Mouse (Mus musculus): Measurements from ENCODE around the gene Amd1. TPM values are rescaled to one million over a fixed set of nuclear protein-coding genes. Genes with fewer than 3 reads are reported as not detected.
"Not testable (repeated sequence)": the region's sequence is repeated elsewhere in the genome, so short reads cannot be mapped to it uniquely, and the experiment has no call there.

Gene Amd1
- polyA plus RNA-seq, 1 experiment from 2014 or later: 33.5 TPM

- no peak overlapping the region for H3K4me2 ChIP-seq (ENCODE audit: low read depth, low read length)
- H3K27ac ChIP-seq (ENCODE audit: low read length): no peak overlapping the region
- H3K9me3 ChIP-seq (replicated peaks; ENCODE audit: control insufficient read depth, low read length): peaks cover 6% of the 10 kb centered on the region
- H3K4me1 ChIP-seq (ENCODE audit: control insufficient read depth, low read depth, low read length): peaks cover 11% of the 10 kb centered on the region
- 63% methylated on average over 4 of the region's 4 CpGs for WGBS (ENCODE audit: insufficient replicate concordance)
- H3K27me3 ChIP-seq (ENCODE audit: control insufficient read depth, insufficient read depth, low read depth, low read length): no peaks in the 10 kb centered on the region
- ATAC-seq (ENCODE audit: low read depth): no peak
- H3K9ac ChIP-seq (ENCODE audit: low read depth, low read length): no peak overlapping the region
- H3K36me3 ChIP-seq (ENCODE audit: control insufficient read depth, insufficient read depth): no peaks in the 10 kb centered on the region
- H3K4me3 ChIP-seq (ENCODE audit: low read depth, low read length): no peak overlapping the region
Measured at GRCm38 (mm10) chr10:40307826-40308583, 6.0 kb upstream of the Amd1 start.

- no peaks in the 10 kb centered on the region for H3K27me3 ChIP-seq (ENCODE audit: control insufficient read depth, insufficient read depth, low read depth, low read length)
- peaks cover 6% of the 10 kb centered on the region for H3K9me3 ChIP-seq (replicated peaks; ENCODE audit: control insufficient read depth, low read length)
- no peak overlapping the region for H3K4me3 ChIP-seq (ENCODE audit: low read depth, low read length)
- ATAC-seq (ENCODE audit: low read depth): no peak
- peaks cover 11% of the 10 kb centered on the region for H3K4me1 ChIP-seq (ENCODE audit: control insufficient read depth, low read depth, low read length)
- H3K9ac ChIP-seq (ENCODE audit: low read depth, low read length): no peak overlapping the region
- no peak overlapping the region for H3K4me2 ChIP-seq (ENCODE audit: low read depth, low read length)
- H3K36me3 ChIP-seq (ENCODE audit: control insufficient read depth, insufficient read depth): no peaks in the 10 kb centered on the region
- no peak overlapping the region for H3K27ac ChIP-seq (ENCODE audit: low read length)
- WGBS (ENCODE audit: insufficient replicate concordance): 81% methylated on average over 1 of the region's 1 CpGs
Measured at GRCm38 (mm10) chr10:40305989-40306388, 4.0 kb upstream of the Amd1 start.

GRCm38 (mm10) chr10:40301181-40302075 is 558 bp downstream of the Amd1 start:
- Histone ChIP-seq H3K9ac (ENCODE audit: low read depth, low read length) (peak overlapping the region; percentile 93), H3K4me3 (ENCODE audit: low read depth, low read length) (peak overlapping the region; percentile 91), H3K4me2 (ENCODE audit: low read depth, low read length) (peak overlapping the region; percentile 99), H3K4me1 (ENCODE audit: control insufficient read depth, low read depth, low read length) (peaks cover 29% of the 10 kb centered on the region), H3K27ac (ENCODE audit: low read length) (peak overlapping the region; percentile 93)
- H3K36me3 ChIP-seq (ENCODE audit: control insufficient read depth, insufficient read depth); H3K9me3 ChIP-seq (replicated peaks; ENCODE audit: control insufficient read depth, low read length); H3K27me3 ChIP-seq (ENCODE audit: control insufficient read depth, insufficient read depth, low read depth, low read length): not testable (repeated sequence)
- peak; percentile 35 for ATAC-seq (ENCODE audit: low read depth)
- WGBS (ENCODE audit: insufficient replicate concordance): under 1% methylated on average over 74 of the region's 91 CpGs

- Histone ChIP-seq H3K4me2 (ENCODE audit: low read depth, low read length) (peak overlapping the region; percentile 99), H3K4me3 (ENCODE audit: low read depth, low read length) (peak overlapping the region; percentile 91), H3K4me1 (ENCODE audit: control insufficient read depth, low read depth, low read length) (peaks cover 32% of the 10 kb centered on the region), H3K27ac (ENCODE audit: low read length) (peak overlapping the region; percentile 93), H3K9ac (ENCODE audit: low read depth, low read length) (peak overlapping the region; percentile 93), H3K27me3 (ENCODE audit: control insufficient read depth, insufficient read depth, low read depth, low read length) (no peaks in the 10 kb centered on the region), H3K9me3 (replicated peaks; ENCODE audit: control insufficient read depth, low read length) (no peaks in the 10 kb centered on the region), H3K36me3 (ENCODE audit: control insufficient read depth, insufficient read depth) (no peaks in the 10 kb centered on the region; the same call in 1 of the 2 replicates)
- peak; percentile 80 for ATAC-seq (ENCODE audit: low read depth)
- under 1% methylated on average over 36 of the region's 36 CpGs for WGBS (ENCODE audit: insufficient replicate concordance)
Measured at GRCm38 (mm10) chr10:40300648-40301171, 1.3 kb downstream of the Amd1 start.

- ATAC-seq (ENCODE audit: low read depth): no peak
- Histone ChIP-seq H3K27me3 (ENCODE audit: control insufficient read depth, insufficient read depth, low read depth, low read length) (no peaks in the 10 kb centered on the region), H3K27ac (ENCODE audit: low read length) (no peak overlapping the region), H3K4me3 (ENCODE audit: low read depth, low read length) (no peak overlapping the region), H3K36me3 (ENCODE audit: control insufficient read depth, insufficient read depth) (peaks cover 33% of the 10 kb centered on the region), H3K9me3 (replicated peaks; ENCODE audit: control insufficient read depth, low read length) (no peaks in the 10 kb centered on the region), H3K4me2 (ENCODE audit: low read depth, low read length) (no peak overlapping the region), H3K9ac (ENCODE audit: low read depth, low read length) (no peak overlapping the region), H3K4me1 (ENCODE audit: control insufficient read depth, low read depth, low read length) (peaks cover 20% of the 10 kb centered on the region)
- 85% methylated on average over 6 of the region's 6 CpGs for WGBS (ENCODE audit: insufficient replicate concordance)
Measured at GRCm38 (mm10) chr10:40292640-40293039, 9.3 kb downstream of the Amd1 start.

- Histone ChIP-seq H3K4me2 (ENCODE audit: low read depth, low read length) (no peak overlapping the region), H3K27me3 (ENCODE audit: control insufficient read depth, insufficient read depth, low read depth, low read length) (no peaks in the 10 kb centered on the region), H3K4me3 (ENCODE audit: low read depth, low read length) (no peak overlapping the region), H3K9me3 (replicated peaks; ENCODE audit: control insufficient read depth, low read length) (no peaks in the 10 kb centered on the region), H3K4me1 (ENCODE audit: control insufficient read depth, low read depth, low read length) (no peaks in the 10 kb centered on the region), H3K36me3 (ENCODE audit: control insufficient read depth, insufficient read depth) (peaks cover 28% of the 10 kb centered on the region), H3K27ac (ENCODE audit: low read length) (no peak overlapping the region), H3K9ac (ENCODE audit: low read depth, low read length) (no peak overlapping the region)
- no peak for ATAC-seq (ENCODE audit: low read depth)
- WGBS (ENCODE audit: insufficient replicate concordance): 42% methylated on average over 1 of the region's 1 CpGs
Measured at GRCm38 (mm10) chr10:40286767-40287166, 15.2 kb downstream of the Amd1 start.

GRCm38 (mm10) chr10:40285571-40285970 is 16.4 kb downstream of the Amd1 start:
- H3K9ac ChIP-seq (ENCODE audit: low read depth, low read length): no peak overlapping the region
- WGBS (ENCODE audit: insufficient replicate concordance): 88% methylated on average over 1 of the region's 1 CpGs
- no peaks in the 10 kb centered on the region for H3K27me3 ChIP-seq (ENCODE audit: control insufficient read depth, insufficient read depth, low read depth, low read length)
- H3K9me3 ChIP-seq (replicated peaks; ENCODE audit: control insufficient read depth, low read length): no peaks in the 10 kb centered on the region
- H3K4me3 ChIP-seq (ENCODE audit: low read depth, low read length): no peak overlapping the region
- H3K36me3 ChIP-seq (ENCODE audit: control insufficient read depth, insufficient read depth): peaks cover 19% of the 10 kb centered on the region
- no peak overlapping the region for H3K4me2 ChIP-seq (ENCODE audit: low read depth, low read length)
- no peak overlapping the region for H3K27ac ChIP-seq (ENCODE audit: low read length)
- no peaks in the 10 kb centered on the region for H3K4me1 ChIP-seq (ENCODE audit: control insufficient read depth, low read depth, low read length)
- no peak for ATAC-seq (ENCODE audit: low read depth)

GRCm38 (mm10) chr10:40284997-40285396 is 17.0 kb downstream of the Amd1 start:
- 76% methylated on average over 3 of the region's 3 CpGs for WGBS (ENCODE audit: insufficient replicate concordance)
- H3K27ac ChIP-seq (ENCODE audit: low read length): no peak overlapping the region
- H3K4me2 ChIP-seq (ENCODE audit: low read depth, low read length): no peak overlapping the region
- no peaks in the 10 kb centered on the region for H3K9me3 ChIP-seq (replicated peaks; ENCODE audit: control insufficient read depth, low read length)
- no peaks in the 10 kb centered on the region for H3K4me1 ChIP-seq (ENCODE audit: control insufficient read depth, low read depth, low read length)
- no peak for ATAC-seq (ENCODE audit: low read depth)
- H3K4me3 ChIP-seq (ENCODE audit: low read depth, low read length): no peak overlapping the region
- H3K27me3 ChIP-seq (ENCODE audit: control insufficient read depth, insufficient read depth, low read depth, low read length): no peaks in the 10 kb centered on the region
- H3K36me3 ChIP-seq (ENCODE audit: control insufficient read depth, insufficient read depth): peaks cover 16% of the 10 kb centered on the region
- H3K9ac ChIP-seq (ENCODE audit: low read depth, low read length): no peak overlapping the region
